Mouse (Mus musculus): ENCODE data around the gene Ahcyl1. TPM values are rescaled to one million over a fixed set of nuclear protein-coding genes. Genes with fewer than 3 reads are reported as not detected.
A peak's percentile ranks its signal among the peaks of the same experiment; 100 is the strongest.

Ahcyl1 gene
- total RNA-seq, 2 experiments from 2014 or later: 30.0 to 33.0 TPM

DNA sequence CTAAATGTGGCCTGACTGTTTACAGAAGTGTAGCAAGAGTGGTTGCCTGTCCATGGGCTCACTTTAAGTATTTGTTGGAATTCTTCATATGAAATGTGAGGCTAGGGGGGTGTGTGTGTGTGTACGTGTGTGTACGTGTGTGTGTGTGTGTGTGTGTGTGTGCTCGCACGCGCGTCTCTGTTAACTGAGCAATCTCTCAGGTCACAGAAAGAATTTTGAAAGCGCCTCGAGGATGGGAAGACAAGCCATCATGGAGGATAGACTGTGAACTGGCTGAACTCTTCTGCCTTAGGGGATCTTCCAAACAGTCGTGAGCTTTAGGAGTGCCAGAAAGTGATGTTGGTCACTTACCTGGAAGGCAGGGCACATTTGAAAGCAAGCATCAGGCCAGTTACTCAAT, 62.5 kb downstream of the Ahcyl1 start:
- intact Hi-C loops (cut with DNase I): no loop called here

DNA sequence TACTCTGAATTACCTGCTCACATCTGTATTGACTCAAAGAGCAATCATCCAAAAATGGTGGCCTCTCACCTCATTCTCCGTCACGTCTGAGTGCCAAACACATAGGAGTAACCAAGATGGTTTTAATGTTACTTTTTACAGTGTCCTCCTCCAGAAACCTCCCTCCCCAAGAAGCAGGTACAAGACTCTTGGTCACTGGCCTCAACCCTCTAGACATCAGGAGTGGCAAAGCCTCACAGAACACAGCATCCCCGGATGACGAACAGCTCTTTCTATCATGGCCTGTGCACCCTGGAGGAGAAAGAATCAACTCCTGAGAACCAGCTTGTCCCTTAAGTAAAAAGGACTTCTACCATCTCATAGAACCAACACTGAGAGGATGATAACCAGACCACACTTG, 63.6 kb downstream of the Ahcyl1 start:
- no peak overlapping the region for H3K27ac ChIP-seq
- no peak overlapping the region for H3K4me3 ChIP-seq
- no peak for DNase-seq
- intact Hi-C loops (cut with DNase I): no loop called here
- TF ChIP-seq CTCF (IDR thresholded peaks at IDR 0.05): no peak

More for the DNA sequence above, 62.5 kb downstream of the Ahcyl1 start:
- Histone ChIP-seq H3K4me3 (no peak overlapping the region), H3K27ac (no peak overlapping the region)
- no peak for DNase-seq
- TF ChIP-seq CTCF (IDR thresholded peaks at IDR 0.05): no peak

DNA sequence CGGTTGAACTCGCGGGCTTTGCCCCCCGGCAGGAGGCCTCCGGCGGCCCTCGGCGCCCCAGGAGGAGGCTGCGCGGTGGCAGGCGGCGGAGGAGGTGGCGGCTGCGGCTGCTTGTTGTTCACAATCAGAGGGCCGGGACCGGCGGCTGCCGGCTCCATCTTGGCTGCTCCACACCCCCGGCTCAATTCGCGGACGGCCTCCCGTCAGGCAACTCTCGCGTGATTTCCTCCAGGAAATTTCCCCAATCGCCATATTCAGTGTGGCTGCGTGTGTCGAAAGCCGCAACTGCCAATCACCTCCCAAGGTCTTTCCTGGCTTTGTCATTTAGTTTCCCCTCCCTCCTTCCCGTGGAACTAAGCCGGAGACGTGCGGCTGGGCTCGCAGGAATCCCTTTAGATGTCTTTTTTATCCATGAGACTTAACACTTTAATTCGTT, 64.8 kb downstream of the Ahcyl1 start, which contains the start of gene Strip1:
Gene Strip1 (minus strand): TSS at position 172 of the 436 bp plus-strand sequence.
- Histone ChIP-seq H3K27ac (peak within 1 kb of the TSS; percentile 93), H3K4me3 (peak within 1 kb of the TSS; percentile 99)
- intact Hi-C loops (cut with DNase I): no loop called here
- TF ChIP-seq CTCF (IDR thresholded peaks at IDR 0.05): no peak
- DNase-seq: peak; percentile 95

DNA sequence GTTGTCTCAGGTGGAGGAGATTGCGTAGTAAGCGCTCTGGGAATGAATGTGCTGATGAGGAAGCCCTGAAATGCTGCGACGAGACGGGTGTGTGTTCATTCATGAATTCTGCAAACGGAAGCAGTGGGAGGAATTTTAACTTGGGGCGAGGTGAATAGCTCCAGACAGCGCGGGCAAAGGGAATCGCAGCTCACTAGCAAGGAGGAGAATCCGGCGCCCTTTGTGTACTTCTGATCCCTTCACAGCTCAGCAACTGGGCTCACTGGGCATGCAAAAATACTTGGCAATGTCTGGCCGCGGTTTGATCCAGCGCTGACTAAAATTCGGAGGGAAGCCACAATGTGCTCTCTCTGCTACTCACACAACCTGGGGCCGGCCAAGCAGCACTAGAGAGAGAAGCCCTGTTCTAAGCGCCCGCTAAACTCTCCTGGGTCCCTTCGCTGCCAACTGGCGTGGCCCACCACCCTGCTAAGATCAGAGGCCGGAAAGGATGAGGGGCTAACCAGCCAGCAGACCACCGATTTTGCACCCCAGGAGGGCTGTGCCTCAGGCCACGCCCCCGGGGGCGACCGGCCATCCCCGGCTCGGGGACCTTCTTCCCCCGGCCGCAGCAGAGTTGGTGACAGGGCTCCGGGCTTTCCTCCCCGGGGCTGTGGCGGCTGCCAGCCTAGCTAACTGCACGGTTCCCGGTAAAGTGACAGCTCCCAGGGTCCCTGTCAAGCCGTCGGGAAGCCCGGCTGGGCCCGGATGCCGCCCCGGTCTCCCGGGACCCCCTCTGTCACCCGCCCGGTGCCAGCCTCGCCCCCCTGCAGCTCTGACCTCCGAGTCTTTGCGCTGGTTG, 65.5 kb downstream of the Ahcyl1 start, which contains the start of gene Gm10961:
Gene Gm10961 (plus strand): TSS at position 641 of the 841 bp plus-strand sequence.
- DNase-seq: no peak
- no peak for TF ChIP-seq CTCF (IDR thresholded peaks at IDR 0.05)
- Histone ChIP-seq H3K27ac (peak within 1 kb of the TSS; percentile 93), H3K4me3 (peak within 1 kb of the TSS; percentile 99)
- intact Hi-C loops (cut with DNase I): no loop called here

DNA sequence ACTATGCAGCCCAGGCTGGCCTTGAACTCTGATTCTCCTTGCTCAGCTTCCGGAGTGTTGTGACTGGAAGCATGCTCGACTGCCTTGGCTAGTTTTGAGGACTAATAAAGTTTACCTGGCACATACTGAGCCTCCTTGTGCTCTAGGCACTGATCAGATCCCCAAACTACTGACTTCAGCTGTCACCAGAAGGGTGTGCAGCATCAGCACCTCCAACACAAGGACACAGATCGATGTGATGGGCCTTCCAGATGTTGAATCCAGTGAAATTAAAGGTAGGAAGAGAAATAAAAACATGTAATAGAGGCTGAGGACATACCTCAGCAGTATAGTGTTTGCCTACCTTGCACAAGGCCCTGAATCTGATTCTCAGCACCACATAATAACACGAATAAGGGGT, 66.9 kb downstream of the Ahcyl1 start:
- TF ChIP-seq CTCF (IDR thresholded peaks at IDR 0.05): no peak
- no peak overlapping the region for H3K4me3 ChIP-seq
- no peak overlapping the region for H3K27ac ChIP-seq
- DNase-seq: no peak
- intact Hi-C loops (cut with DNase I): no loop called here

DNA sequence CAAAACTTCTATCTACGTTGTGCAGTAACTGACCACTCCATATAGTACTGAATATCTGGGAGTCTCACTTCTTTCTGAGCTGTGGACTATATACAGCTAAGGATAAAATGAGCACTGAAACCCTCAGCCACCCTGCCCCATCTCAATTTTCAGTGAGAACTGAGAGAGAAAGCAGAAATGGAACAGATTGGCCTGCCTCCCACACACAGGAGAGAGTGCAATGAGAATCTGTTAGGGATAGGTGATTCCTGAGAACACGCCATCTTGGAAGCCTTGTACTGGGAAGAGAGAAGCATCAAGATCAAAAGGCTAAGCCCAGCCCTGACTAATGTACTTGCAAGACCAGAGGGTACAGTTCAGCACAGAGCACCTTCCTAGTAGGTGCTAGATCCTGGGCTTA, 67.8 kb downstream of the Ahcyl1 start:
- Histone ChIP-seq H3K27ac (no peak overlapping the region), H3K4me3 (no peak overlapping the region)
- no peak for DNase-seq
- TF ChIP-seq CTCF (IDR thresholded peaks at IDR 0.05): no peak
- intact Hi-C loops (cut with DNase I): no loop called here

DNA sequence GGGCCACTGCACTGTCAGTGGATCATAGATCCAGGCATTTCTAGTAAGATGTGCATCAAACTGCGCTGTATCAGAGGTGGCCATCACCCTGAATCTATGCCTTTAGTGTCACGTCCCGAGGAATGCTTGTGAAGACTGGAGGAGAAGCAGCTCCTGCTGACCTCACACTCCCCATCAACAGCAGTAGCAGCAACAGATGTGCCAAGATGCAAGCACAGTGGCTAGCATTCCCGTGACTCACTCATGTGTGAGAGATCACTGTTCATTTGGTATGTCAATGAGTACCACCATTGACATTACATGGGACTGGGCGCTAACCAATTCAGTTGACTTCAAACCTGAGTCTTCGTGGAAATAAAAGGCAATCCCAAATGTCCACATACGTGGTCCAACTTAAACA, 68.7 kb downstream of the Ahcyl1 start:
- DNase-seq: no peak
- no peak for TF ChIP-seq CTCF (IDR thresholded peaks at IDR 0.05)
- intact Hi-C loops (cut with DNase I): no loop called here

DNA sequence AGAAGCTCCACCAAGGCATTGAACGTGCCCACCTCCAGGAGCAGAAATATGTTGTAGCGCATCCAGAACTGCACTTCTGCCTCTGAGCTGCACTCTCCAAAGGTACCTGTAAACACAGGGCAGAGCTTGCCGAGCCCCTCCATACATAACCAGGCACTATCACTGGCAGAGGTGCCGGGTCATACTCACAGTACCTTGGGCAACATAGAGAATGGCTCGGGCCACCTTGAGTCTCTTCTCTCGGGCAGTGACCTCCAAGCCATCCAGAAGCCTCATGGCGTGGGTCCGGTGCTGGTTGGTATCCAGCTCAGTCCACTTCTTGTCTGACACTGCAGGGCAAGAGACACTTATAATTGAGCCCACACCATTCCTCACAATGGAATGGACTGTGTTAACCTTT, 69.6 kb downstream of the Ahcyl1 start:
- H3K27ac ChIP-seq: no peak overlapping the region
- intact Hi-C loops (cut with DNase I): no loop called here
- no peak overlapping the region for H3K4me3 ChIP-seq
- TF ChIP-seq CTCF (IDR thresholded peaks at IDR 0.05): no peak
- no peak for DNase-seq

More for the DNA sequence above, 68.7 kb downstream of the Ahcyl1 start:
- Histone ChIP-seq H3K27ac (no peak overlapping the region), H3K4me3 (no peak overlapping the region)

DNA sequence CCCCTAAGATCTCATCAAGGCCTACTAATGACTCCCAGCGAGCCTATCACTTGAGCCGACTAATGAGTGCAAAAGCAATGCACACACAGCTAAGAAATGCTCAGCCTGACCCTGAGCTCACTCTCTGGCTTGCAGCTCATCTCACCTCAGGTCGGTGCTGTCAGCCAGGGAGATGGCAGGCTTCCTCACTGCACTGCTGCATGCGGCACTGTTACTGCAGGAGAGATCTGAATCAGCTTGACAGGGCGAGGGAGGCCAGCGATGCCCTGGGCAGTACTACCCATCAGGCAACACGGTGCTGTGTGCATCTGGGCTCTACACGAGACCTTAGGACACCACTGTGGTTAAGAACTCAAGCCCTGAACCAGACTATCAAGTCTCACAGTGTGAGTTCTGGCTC, 70.8 kb downstream of the Ahcyl1 start:
- DNase-seq: no peak
- H3K27ac ChIP-seq: no peak overlapping the region
- H3K4me3 ChIP-seq: no peak overlapping the region
- no peak for TF ChIP-seq CTCF (IDR thresholded peaks at IDR 0.05)
- intact Hi-C loops (cut with DNase I): no loop called here

DNA sequence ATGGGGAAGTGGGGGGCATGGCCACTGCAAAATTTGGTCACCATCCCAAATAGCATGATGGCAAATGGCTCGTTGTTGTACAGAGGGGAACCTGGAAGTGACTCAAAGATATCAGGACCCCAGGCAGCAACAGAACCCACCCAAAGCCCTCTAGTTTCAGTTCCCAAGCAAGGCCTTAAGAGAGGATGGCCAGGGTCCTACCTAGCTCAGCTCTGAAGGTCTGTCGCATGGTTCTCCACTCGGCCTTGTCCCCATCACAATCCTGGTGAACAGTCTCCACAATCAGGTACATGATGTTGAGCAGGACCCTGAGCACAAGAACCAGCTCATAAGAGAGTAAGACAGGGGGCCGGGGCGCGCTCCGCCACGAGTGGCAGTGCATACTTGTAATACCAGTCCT, 71.9 kb downstream of the Ahcyl1 start:
- H3K27ac ChIP-seq: no peak overlapping the region
- intact Hi-C loops (cut with DNase I): no loop called here
- no peak for TF ChIP-seq CTCF (IDR thresholded peaks at IDR 0.05)
- no peak for DNase-seq
- H3K4me3 ChIP-seq: no peak overlapping the region

DNA sequence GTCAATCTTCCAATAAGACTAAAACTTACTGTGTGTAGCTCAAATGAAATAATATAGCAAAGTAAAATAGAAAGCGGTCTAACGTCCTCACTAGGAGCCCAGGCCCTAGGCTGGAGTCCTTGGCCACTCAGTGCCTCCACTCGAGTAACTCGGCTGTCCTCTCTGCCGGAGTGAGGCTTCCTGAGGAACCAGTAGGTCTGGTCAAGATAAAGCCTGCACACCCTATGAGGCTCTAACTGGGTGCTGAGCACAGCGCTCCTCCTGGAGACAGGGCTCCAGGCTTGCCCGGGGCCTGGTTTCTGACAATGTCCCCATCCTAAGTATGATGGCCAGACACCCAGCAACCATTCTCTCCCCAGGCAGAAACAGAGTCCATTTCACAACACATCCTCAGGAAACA, 73.8 kb downstream of the Ahcyl1 start:
- intact Hi-C loops (cut with DNase I): no loop called here
- no peak overlapping the region for H3K4me3 ChIP-seq
- H3K27ac ChIP-seq: no peak overlapping the region
- no peak for DNase-seq
- no peak for TF ChIP-seq CTCF (IDR thresholded peaks at IDR 0.05)

DNA sequence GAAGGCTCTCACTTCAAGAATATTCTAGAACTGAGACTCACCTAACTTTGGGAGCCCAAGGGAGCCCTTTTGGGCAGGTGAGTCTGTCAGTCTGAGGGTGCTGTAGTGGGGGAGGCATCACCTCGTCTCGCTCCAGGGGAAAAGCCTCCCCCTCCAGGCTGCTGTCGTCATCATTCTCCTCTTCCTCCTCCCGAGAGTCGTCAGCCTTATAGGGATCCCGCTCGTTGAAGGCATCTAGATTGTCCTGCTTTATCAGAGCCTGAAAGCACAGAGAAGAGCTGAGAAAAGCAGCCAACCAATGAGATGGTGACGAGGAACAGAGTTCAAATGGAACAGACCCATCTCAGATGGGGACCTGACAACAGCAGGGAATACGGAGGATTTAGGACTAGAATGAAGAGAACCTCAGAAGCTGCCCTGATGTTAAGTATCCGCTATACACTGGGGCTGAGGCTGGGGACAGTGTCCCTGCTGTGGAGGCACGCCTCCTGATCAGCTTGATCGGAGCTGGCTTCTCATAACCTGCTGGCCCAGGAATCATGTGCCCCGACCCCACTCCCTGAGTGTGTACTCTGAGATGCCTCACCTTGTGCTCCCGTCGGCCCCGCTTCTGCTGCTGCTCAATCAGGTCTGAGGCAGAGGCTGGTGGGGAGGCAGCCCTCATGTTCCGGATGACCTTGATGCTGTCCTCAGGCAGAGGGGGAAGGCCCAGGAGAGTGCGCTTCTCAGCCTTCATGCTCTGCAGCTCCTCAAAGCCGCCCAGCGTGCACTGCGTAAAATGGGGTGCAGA, 74.9 kb downstream of the Ahcyl1 start:
- DNase-seq: no peak
- intact Hi-C loops (cut with DNase I): no loop called here
- Histone ChIP-seq H3K27ac (no peak overlapping the region), H3K4me3 (no peak overlapping the region)
- no peak for TF ChIP-seq CTCF (IDR thresholded peaks at IDR 0.05)

DNA sequence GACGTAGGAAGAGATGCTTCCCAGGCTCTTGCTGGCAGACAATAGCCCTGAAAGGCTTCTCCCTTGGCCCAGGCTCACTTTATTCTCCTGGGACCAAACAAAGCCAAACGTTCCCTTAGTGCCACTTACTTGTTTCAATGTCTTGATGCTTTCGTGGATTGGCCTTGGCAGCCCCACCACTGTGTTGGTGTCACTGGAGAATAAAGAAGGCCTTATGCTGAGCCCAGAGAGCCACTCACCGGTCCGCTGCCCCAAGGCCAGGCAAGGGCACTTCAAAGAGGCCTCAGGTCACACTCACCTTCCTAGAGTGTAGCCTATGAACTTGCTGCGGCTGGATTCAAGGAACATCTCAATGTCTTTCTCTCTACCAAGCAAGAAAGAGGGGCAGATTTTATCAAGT, 76.4 kb downstream of the Ahcyl1 start:
- TF ChIP-seq CTCF (IDR thresholded peaks at IDR 0.05): no peak
- H3K27ac ChIP-seq: no peak overlapping the region
- H3K4me3 ChIP-seq: no peak overlapping the region
- intact Hi-C loops (cut with DNase I): no loop called here
- no peak for DNase-seq

Data from gastrocnemius, adult 2 months (tissue).